Mouse (Mus musculus): ENCODE results near the gene Ptma.

GRCm38 (mm10) chr1:86531547-86532321 lies 5.2 kb downstream of the Ptma start:
- TF ChIP-seq CTCF (IDR thresholded peaks at IDR 0.05; ENCODE audit: low read depth, low read length) (no peak), POLR2A (IDR thresholded peaks at IDR 0.05; ENCODE audit: insufficient read depth, low read length) (peak; percentile 55)
